Mouse (Mus musculus): ENCODE results near the gene Unc5a. TPM values are rescaled to one million over a fixed set of nuclear protein-coding genes. Genes with fewer than 3 reads are reported as not detected.
A peak's percentile ranks its signal among the peaks of the same experiment; 100 is the strongest.

The Unc5a gene
- total and polyA plus RNA-seq, 3 experiments, result not detected

DNA sequence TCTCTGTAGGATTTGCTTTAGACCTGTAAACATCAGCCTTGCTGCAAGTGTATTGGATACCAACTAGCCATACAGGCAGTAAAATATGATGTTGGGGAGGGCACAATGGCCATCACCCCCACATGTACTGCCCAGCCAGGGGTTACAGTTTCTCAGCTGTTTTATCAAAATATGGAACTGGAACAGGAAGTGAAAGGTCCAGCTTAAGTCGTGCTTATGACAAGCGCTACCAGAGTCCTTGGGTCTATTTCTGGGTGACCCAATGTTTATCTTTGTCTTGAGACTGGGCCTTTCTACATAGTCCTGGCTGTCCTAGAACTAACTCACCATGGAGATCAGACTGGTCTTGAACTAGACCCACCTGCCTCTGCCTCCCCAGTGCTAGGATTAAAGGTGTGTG, 75.0 kb downstream of the Unc5a start:
- Histone ChIP-seq H3K36me3 (ENCODE audit: control insufficient read depth in 1 of 2, insufficient read depth in 2 of 2, low read length in 2 of 2) (peaks cover 0 to 8% of the 10 kb centered on the region in 2 experiments; a peak in 2 of 4 replicates), H3K4me1 (ENCODE audit: control insufficient read depth in 1 of 2, insufficient read depth in 2 of 2, low read length in 2 of 2) (no peaks in the 10 kb centered on the region), H3K27me3 (ENCODE audit: control insufficient read depth in 1 of 2, insufficient read depth in 2 of 2, low read length in 2 of 2) (peaks cover 0 to 2% of the 10 kb centered on the region in 2 experiments; a peak in 1 of 4 replicates), H3K79me2 (ENCODE audit: control insufficient read depth, insufficient read depth, low read length, poor library complexity) (no peaks in the 10 kb centered on the region), H3K27ac (ENCODE audit: control insufficient read depth, low read depth, low read length) (no peak overlapping the region), H3K9ac (ENCODE audit: control insufficient read depth, low read depth, low read length, poor library complexity, severe bottlenecking) (no peak overlapping the region), H3K4me3 (ENCODE audit: control insufficient read depth in 1 of 2, insufficient read depth in 1 of 2, low read depth in 2 of 2, low read length in 2 of 2) (no peak overlapping the region), H3K9me3 (replicated peaks; ENCODE audit: insufficient read depth, low read length) (no peaks in the 10 kb centered on the region)
- DNase-seq (ENCODE audit: low read depth, low spot score), result no peak
- TF ChIP-seq TBP (IDR thresholded peaks at IDR 0.05; ENCODE audit: low read depth, low read length) (no peak), ZKSCAN1 (IDR thresholded peaks at IDR 0.05; ENCODE audit: low read depth, low read length) (no peak), POLR2AphosphoS2 (IDR thresholded peaks at IDR 0.05; ENCODE audit: low read length) (peak; percentile 59), EP300 (IDR thresholded peaks at IDR 0.05; ENCODE audit: low read depth in 1 of 2, low read length in 2 of 2) (no peak), CHD1 (IDR thresholded peaks at IDR 0.05; ENCODE audit: low read depth, low read length) (no peak), CTCF (IDR thresholded peaks at IDR 0.05 in 2 of 3, conservative IDR thresholded peaks at IDR 0.05 in 1 of 3; ENCODE audit: control insufficient read depth in 1 of 3, insufficient read depth in 1 of 3, low read depth in 2 of 3, low read length in 3 of 3, poor library complexity in 1 of 3, severe bottlenecking in 1 of 3) (no peak)

DNA sequence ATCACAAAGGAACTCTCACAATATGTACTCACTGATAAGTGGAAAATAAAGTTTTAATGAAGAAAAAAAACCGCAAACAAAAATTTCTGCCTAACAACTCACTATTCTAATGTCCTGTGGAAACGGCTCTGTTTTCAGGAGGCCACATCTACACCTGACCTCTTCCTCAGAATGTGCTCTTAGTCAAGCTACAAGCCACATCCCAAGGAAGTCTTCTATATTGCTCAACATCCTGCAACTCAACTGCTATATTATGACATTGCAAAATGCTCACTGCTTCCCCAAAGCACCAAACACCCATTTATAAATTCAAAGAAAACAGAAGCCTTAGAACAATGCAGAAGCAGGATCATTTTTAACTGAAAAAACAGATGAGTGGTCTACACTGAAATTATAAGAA, 90.8 kb downstream of the Unc5a start:
- Histone ChIP-seq H3K4me3 (ENCODE audit: control insufficient read depth in 1 of 2, insufficient read depth in 1 of 2, low read depth in 2 of 2, low read length in 2 of 2) (no peak overlapping the region), H3K9me3 (replicated peaks; ENCODE audit: insufficient read depth, low read length) (no peaks in the 10 kb centered on the region), H3K27ac (ENCODE audit: control insufficient read depth, low read depth, low read length) (no peak overlapping the region), H3K27me3 (ENCODE audit: control insufficient read depth in 1 of 2, insufficient read depth in 2 of 2, low read length in 2 of 2) (no peaks in the 10 kb centered on the region), H3K79me2 (ENCODE audit: control insufficient read depth, insufficient read depth, low read length, poor library complexity) (no peaks in the 10 kb centered on the region), H3K4me1 (ENCODE audit: control insufficient read depth in 1 of 2, insufficient read depth in 2 of 2, low read length in 2 of 2) (no peaks in the 10 kb centered on the region), H3K36me3 (ENCODE audit: control insufficient read depth in 1 of 2, insufficient read depth in 2 of 2, low read length in 2 of 2) (peaks cover 0 to 2% of the 10 kb centered on the region in 2 experiments; a peak in 3 of 4 replicates), H3K9ac (ENCODE audit: control insufficient read depth, low read depth, low read length, poor library complexity, severe bottlenecking) (no peak overlapping the region)
- DNase-seq (ENCODE audit: low read depth, low spot score), result no peak
- TF ChIP-seq TBP (IDR thresholded peaks at IDR 0.05; ENCODE audit: low read depth, low read length), result no peak
- TF ChIP-seq KAT2A (conservative IDR thresholded peaks at IDR 0.05; ENCODE audit: low read depth, low read length), result no peak
- TF ChIP-seq ZKSCAN1 (IDR thresholded peaks at IDR 0.05; ENCODE audit: low read depth, low read length), result no peak
- TF ChIP-seq NRF1 (IDR thresholded peaks at IDR 0.05; ENCODE audit: insufficient read depth, low read depth, low read length, poor library complexity, severe bottlenecking), result no peak
- TF ChIP-seq ZNF384 (IDR thresholded peaks at IDR 0.05; ENCODE audit: low read depth, low read length), result no peak
- no peak for TF ChIP-seq MYB (IDR thresholded peaks at IDR 0.05; ENCODE audit: low read depth, low read length)
- TF ChIP-seq TCF12 (IDR thresholded peaks at IDR 0.05; ENCODE audit: low read depth, low read length), result no peak
- no peak for TF ChIP-seq RCOR1 (IDR thresholded peaks at IDR 0.05; ENCODE audit: low read depth, low read length)

DNA sequence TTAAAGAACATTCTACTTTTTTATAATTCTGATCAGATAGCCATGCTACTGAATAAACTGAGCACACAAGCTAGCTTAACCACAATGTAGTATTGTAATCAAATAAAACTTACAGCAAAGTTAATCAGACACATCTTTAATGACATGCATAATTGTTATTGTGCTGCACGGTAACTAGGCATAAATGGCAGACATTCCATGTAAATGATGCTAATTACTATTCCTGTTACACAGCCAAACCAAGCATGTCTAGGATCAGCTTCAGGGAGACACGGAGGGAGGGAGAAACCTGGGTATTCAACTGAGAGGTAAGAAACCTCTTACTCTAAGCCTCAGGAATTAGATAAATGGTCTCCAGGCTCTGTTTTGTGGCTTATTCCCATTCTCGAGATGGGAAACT, 98.5 kb downstream of the Unc5a start:
- H3K27ac ChIP-seq (ENCODE audit: control insufficient read depth, low read depth, low read length), result no peak overlapping the region
- TF ChIP-seq POLR2AphosphoS2 (IDR thresholded peaks at IDR 0.05; ENCODE audit: low read length) (no peak), CTCF (IDR thresholded peaks at IDR 0.05 in 2 of 3, conservative IDR thresholded peaks at IDR 0.05 in 1 of 3; ENCODE audit: control insufficient read depth in 1 of 3, insufficient read depth in 1 of 3, low read depth in 2 of 3, low read length in 3 of 3, poor library complexity in 1 of 3, severe bottlenecking in 1 of 3) (no peak), TCF12 (IDR thresholded peaks at IDR 0.05; ENCODE audit: low read depth, low read length) (no peak), TAL1 (IDR thresholded peaks at IDR 0.05; ENCODE audit: low read length) (no peak), ZNF384 (IDR thresholded peaks at IDR 0.05; ENCODE audit: low read depth, low read length) (no peak), EP300 (IDR thresholded peaks at IDR 0.05; ENCODE audit: low read depth in 1 of 2, low read length in 2 of 2) (no peak), ELF1 (IDR thresholded peaks at IDR 0.05; ENCODE audit: low read depth, low read length) (no peak), NRF1 (IDR thresholded peaks at IDR 0.05; ENCODE audit: insufficient read depth, low read depth, low read length, poor library complexity, severe bottlenecking) (no peak), MAZ (IDR thresholded peaks at IDR 0.05; ENCODE audit: low read depth, low read length) (no peak), NELFE (IDR thresholded peaks at IDR 0.05; ENCODE audit: low read depth, low read length) (no peak), ETS1 (IDR thresholded peaks at IDR 0.05; ENCODE audit: low read depth, low read length) (no peak), MAX (IDR thresholded peaks at IDR 0.05; ENCODE audit: low read length) (no peak), CHD2 (IDR thresholded peaks at IDR 0.05; ENCODE audit: low read length) (no peak), MYB (IDR thresholded peaks at IDR 0.05; ENCODE audit: low read depth, low read length) (no peak), BHLHE40 (IDR thresholded peaks at IDR 0.05; ENCODE audit: borderline replicate concordance, low read depth, low read length) (no peak)
- no peak overlapping the region for H3K4me3 ChIP-seq (ENCODE audit: control insufficient read depth in 1 of 2, insufficient read depth in 1 of 2, low read depth in 2 of 2, low read length in 2 of 2)
- H3K27me3 ChIP-seq (ENCODE audit: control insufficient read depth in 1 of 2, insufficient read depth in 2 of 2, low read length in 2 of 2), result no peaks in the 10 kb centered on the region
- H3K4me1 ChIP-seq (ENCODE audit: control insufficient read depth in 1 of 2, insufficient read depth in 2 of 2, low read length in 2 of 2), result no peaks in the 10 kb centered on the region
- no peak for DNase-seq (ENCODE audit: low read depth, low spot score)
- peaks cover 0 to 10% of the 10 kb centered on the region in 2 experiments; a peak in 2 of 4 replicates for H3K36me3 ChIP-seq (ENCODE audit: control insufficient read depth in 1 of 2, insufficient read depth in 2 of 2, low read length in 2 of 2)
- H3K79me2 ChIP-seq (ENCODE audit: control insufficient read depth, insufficient read depth, low read length, poor library complexity), result no peaks in the 10 kb centered on the region
- no peaks in the 10 kb centered on the region for H3K9me3 ChIP-seq (replicated peaks; ENCODE audit: insufficient read depth, low read length)
- H3K9ac ChIP-seq (ENCODE audit: control insufficient read depth, low read depth, low read length, poor library complexity, severe bottlenecking), result no peak overlapping the region
